Mouse (Mus musculus): ENCODE measurements around the gene Bach2. TPM values are rescaled to one million over a fixed set of nuclear protein-coding genes. Genes with fewer than 3 reads are reported as not detected.

Bach2 gene
- total RNA-seq, 2 experiments from 2014 or later = 15.1 to 16.1 TPM

- no peak for DNase-seq (ENCODE audit: low spot score in 2 of 2)
Measured at GRCm38 (mm10) chr4:32481366-32482055, 242.9 kb downstream of the Bach2 start.

GRCm38 (mm10) chr4:32482138-32482537, 243.5 kb downstream of the Bach2 start:
- DNase-seq (ENCODE audit: low spot score in 2 of 2) = no peak

GRCm38 (mm10) chr4:32482936-32483335, 244.3 kb downstream of the Bach2 start:
- no peak for DNase-seq (ENCODE audit: low spot score in 2 of 2)

DNA sequence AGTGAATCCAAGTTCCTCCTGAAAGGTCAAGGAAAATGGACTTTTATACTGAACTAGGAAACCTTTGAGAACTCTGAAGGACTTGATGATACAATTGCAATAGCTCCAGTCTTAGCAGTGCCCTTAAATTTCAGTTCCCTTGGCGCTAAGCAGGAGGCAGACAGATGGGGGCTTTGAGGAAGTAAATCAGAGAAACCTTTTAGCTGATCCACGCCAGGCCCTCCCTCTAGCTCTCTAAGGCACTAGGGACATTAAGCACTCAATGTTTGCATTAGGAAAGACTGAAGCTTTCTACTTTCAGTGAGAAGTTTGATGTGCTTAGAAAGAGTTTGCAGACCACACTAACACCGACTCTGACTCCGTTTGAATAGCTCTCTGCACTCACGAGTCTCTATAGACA, 247.2 kb downstream of the Bach2 start:
- no peak for DNase-seq (ENCODE audit: low spot score in 2 of 2)

DNA sequence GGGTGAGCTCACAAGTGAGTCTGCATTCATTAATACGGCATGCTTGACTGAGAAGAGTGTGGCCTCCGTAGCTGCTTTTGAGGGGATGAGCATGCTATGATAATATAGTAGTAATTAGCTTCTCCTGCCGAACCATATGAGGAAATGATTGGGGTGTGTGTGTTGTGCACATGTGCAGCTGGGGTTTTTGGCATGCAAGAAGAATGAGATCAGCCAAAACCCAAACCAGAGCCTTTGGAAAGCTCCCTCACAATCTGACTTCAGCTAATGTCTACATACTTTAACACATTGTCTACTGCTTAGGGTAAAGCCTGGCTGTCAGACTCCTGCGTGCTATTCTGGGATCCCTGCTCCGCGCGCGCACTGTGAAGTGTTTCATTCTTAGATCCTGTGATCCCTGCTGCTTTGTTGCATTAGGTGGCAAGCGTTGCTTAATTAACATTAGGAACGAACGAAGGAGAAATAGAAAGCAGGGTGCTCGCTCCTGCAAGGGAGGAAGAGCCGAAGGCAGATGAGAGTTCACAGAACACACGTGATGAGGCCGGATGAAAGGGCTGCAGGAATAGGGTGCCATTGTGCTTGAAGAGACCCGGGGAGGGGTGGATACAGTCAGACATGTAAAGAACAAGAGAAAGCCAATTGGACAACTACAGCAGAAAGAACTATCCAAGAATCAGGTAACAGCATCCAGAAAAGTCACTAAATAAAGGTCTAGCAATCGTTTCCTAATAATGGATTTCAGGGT, 248.2 kb downstream of the Bach2 start:
- DNase-seq (ENCODE audit: low spot score in 2 of 2) = no peak

DNA sequence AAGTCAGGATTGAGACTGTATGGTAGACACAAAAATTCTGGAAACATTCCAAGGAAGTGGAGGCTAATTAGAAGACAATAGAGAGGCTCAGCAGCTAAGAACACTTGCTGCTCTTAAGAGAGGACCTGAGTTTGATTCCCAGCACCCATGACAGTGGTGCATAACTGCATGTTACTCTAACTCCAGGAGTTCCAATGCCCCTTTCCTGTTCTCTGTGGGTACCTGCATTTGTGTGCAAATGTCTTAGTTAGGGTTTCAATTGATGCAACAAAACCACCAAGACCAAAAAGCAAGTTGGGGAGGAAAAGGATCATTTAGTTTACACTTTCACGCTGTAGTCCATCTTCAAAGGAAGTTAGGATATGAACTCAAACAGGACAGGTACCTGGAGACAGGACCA, 250.6 kb downstream of the Bach2 start:
- DNase-seq (ENCODE audit: low spot score in 2 of 2) = no peak

DNA sequence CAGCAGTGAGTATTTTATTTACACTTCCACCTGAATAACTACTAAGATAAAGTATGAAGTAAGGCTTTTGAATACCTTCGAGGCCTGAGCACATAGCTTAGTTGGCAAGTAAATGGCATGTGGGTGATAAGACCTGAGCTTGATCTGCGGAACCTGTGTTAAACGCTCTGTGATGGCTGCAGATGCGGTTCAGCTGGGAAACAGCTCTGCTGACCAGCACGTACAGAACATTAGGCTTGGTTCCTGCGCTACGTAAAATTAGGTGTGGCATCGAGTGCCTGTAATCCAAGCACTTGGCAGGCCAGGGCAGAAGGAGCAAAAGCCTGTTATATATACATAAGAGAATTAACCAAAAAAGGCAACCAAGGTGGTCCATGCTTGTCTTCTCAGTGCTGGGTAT, 252.6 kb downstream of the Bach2 start:
- DNase-seq (ENCODE audit: low spot score in 2 of 2) = no peak

DNA sequence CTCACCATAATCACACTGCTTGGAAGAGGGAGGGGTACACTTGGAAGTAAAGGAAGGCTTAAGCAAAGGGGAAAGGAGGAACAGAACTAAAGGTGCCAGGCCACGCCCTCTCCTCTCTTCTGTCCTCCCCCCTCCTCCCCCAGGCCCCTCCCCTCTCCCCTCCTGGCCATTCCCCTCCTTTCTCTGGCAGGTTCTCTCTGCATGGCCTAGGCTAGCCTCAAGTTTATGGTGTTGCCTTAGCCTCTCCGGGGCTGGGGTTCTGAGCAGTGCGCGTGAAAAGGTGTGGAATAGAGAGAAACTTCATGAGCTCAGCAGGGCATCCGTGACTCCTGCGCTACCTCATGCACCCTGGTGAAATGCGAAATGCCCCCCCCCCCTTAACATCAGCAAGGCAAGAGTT, 254.2 kb downstream of the Bach2 start:
- no peak for DNase-seq (ENCODE audit: low spot score in 2 of 2)

DNA sequence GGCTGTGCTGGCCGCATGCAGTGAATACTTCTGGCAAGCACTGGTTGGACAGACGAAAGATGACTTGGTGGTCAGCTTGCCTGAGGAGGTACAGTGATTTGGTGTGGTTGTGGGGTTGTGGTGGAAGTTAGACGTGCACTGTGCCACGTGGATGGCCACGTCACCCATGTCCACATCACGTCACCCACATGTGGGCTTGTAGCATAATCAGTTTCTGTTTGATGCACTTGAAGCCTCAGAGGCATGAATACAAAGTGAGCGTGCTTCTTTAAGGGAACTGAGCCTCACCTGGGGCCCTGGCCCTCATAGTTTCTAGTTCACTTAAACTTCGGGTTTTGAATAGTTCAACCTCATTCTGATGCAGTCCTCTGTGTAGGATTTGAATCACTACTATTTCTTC, 263.2 kb downstream of the Bach2 start:
- DNase-seq (ENCODE audit: low spot score in 2 of 2) = no peak

- DNase-seq (ENCODE audit: low spot score in 2 of 2) = no peak
Measured at GRCm38 (mm10) chr4:32502181-32502580, 263.6 kb downstream of the Bach2 start.

DNA sequence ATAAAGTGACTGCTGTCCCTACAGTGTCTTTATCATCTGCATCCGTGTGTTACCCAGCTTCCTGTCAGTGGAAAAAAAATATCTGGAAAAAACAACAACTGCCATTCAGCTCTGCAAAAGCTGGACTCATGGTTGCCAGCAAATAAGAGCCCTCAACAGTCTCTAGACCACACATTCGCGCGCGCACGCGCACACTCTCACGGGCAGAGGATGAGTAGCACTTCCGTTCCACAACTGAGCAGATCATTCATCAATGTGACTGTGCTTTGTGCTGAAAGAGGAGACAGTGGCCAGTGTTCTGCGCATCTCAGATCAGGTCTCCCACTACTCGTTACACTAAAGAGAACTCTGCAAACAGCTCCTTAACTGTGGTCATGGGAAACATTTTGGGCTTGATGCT, 265.6 kb downstream of the Bach2 start:
- no peak for DNase-seq (ENCODE audit: low spot score in 2 of 2)

- no peak for DNase-seq (ENCODE audit: low spot score in 2 of 2)
Measured at GRCm38 (mm10) chr4:32506306-32506808, 267.8 kb downstream of the Bach2 start.

DNA sequence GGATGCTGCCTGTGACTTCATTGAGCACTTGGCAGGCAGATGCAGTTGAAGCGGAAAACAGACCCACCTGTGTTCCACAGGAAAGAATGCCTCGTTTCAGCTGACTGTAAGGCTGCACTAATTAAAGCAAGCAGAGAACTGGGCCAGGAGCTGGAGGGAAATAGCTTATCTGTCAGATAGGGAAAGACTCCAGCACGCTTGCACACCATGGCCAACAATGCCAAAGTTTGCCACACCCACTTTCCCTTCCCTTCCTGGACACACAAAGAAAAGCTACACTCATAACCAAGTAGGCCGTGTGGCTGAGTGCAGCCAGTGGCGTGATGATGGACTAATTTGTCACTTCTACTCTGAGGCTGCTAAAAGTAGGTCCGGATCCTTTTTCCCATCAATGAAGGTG, 268.4 kb downstream of the Bach2 start:
- no peak for DNase-seq (ENCODE audit: low spot score in 2 of 2)

GRCm38 (mm10) chr4:32508572-32508971, 270.0 kb downstream of the Bach2 start:
- no peak for DNase-seq (ENCODE audit: low spot score in 2 of 2)

- DNase-seq (ENCODE audit: low spot score in 2 of 2) = no peak
Measured at GRCm38 (mm10) chr4:32508996-32509395, 270.4 kb downstream of the Bach2 start.

DNA sequence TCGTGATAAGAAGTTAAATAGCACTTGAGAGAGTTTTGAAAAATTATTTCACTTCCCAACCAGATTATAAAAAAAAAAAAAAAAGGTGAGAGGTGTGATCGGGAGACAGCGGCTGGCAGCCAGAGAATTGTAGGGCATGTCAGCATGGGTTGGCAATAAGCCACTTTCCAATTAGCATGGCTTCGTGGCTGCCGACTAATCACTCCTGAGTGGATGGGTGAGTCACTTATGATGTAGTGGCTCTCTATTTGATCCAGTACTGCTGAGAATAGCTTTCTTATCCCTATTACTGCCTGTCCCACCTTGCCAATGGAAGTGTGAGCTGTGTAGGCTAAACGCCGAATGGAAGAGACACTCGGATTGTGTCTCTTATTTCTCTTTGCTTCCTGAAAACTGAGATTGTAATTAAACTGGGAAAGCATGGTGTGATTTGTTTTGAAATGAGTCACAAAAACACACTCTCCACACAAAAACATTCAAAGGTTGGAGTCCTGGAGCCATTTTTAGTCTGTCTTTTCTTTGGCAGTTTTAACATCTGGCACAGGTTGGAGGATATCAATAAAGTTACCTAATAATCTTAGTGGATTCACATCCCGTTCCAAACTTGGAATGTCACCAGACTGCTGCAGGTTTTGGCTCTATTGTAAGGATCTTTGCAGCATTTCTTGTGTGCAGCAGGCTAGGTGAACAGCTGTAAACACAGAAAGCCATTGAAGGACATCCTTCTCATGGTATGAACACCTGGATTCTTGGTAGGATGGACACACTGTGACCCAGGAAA, 271.4 kb downstream of the Bach2 start:
- no peak for DNase-seq (ENCODE audit: low spot score in 2 of 2)

GRCm38 (mm10) chr4:32510940-32511339, 272.3 kb downstream of the Bach2 start:
- DNase-seq (ENCODE audit: low spot score in 2 of 2) = no peak

DNA sequence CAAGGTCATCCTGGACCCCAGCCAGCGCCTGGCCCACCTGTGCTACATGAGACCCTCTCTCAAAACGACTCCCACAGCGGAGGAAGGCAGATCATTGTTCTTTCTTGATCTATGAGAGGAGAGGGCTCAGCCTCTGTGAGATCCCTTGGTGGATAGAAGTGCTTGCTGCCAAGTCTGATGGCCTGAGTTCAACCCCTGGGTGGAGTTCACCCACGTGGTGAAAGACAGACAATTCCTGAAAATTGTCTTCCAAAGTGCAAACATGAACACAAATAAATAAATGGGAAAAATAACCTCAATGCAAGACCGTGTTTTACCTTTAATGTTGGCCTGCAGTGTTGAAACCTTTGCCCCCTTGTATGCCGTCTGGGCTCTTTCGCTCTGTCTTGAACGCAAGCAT, 277.5 kb downstream of the Bach2 start:
- DNase-seq (ENCODE audit: low spot score in 2 of 2) = no peak

- no peak for DNase-seq (ENCODE audit: low spot score in 2 of 2)
Measured at GRCm38 (mm10) chr4:32518842-32519578, 280.4 kb downstream of the Bach2 start.

- no peak for DNase-seq (ENCODE audit: low spot score in 2 of 2)
Measured at GRCm38 (mm10) chr4:32520628-32521360, 282.2 kb downstream of the Bach2 start.

GRCm38 (mm10) chr4:32521361-32521740, 282.7 kb downstream of the Bach2 start:
- no peak for DNase-seq (ENCODE audit: low spot score in 2 of 2)

All from gastrocnemius, postnatal 4 days (tissue).